Mouse (Mus musculus): ENCODE data around the gene Med16. TPM values are rescaled to one million over a fixed set of nuclear protein-coding genes. Genes with fewer than 3 reads are reported as not detected.
"Not testable (repeated sequence)": the region's sequence is repeated elsewhere in the genome, so short reads cannot be mapped to it uniquely, and the experiment has no call there.

The Med16 gene
- polyA plus RNA-seq, 1 experiment: 103 TPM

DNA sequence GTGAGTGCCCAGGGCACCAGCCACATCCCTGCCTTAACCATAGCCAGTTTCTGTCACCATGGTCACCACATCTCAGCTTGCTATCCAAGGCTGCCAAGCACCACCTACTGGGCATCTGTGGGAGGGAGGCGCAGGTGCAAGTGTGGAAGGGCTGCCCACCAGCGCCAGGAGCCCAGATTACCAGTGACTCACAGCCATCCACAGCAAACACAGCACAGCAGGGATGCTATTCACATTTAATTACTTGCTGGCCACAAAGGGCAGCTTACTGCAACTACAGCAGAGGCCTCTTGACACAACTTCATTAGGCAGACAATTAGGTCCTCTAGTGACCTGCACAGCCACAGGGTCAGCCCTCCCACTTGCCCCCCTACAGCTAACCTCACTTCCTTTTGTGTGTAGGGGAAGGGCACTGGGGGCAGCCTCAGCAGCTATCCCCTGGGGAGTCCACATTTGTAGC lies 7.7 kb downstream of the Med16 start:
- DNase-seq: no peak
- Histone ChIP-seq H3K4me3 (ENCODE audit: control insufficient read depth, insufficient read depth, low read length) (no peak overlapping the region), H3K4me1 (replicated peaks; ENCODE audit: control insufficient read depth, insufficient read depth, low read length) (no peaks in the 10 kb centered on the region; the same call in 1 of the 2 replicates), H3K27ac (ENCODE audit: control insufficient read depth, insufficient read depth, low read length) (no peak overlapping the region), H3K36me3 (ENCODE audit: control insufficient read depth, insufficient read depth, low read length) (no peaks in the 10 kb centered on the region), H3K27me3 (ENCODE audit: control insufficient read depth, insufficient read depth, low read length) (no peaks in the 10 kb centered on the region)
- TF ChIP-seq POLR2A (IDR thresholded peaks at IDR 0.05; ENCODE audit: control insufficient read depth, extremely low read depth, insufficient read depth, low read length, poor library complexity): no peak
- WGBS: 85% methylated on average over 2 of the region's 2 CpGs

DNA sequence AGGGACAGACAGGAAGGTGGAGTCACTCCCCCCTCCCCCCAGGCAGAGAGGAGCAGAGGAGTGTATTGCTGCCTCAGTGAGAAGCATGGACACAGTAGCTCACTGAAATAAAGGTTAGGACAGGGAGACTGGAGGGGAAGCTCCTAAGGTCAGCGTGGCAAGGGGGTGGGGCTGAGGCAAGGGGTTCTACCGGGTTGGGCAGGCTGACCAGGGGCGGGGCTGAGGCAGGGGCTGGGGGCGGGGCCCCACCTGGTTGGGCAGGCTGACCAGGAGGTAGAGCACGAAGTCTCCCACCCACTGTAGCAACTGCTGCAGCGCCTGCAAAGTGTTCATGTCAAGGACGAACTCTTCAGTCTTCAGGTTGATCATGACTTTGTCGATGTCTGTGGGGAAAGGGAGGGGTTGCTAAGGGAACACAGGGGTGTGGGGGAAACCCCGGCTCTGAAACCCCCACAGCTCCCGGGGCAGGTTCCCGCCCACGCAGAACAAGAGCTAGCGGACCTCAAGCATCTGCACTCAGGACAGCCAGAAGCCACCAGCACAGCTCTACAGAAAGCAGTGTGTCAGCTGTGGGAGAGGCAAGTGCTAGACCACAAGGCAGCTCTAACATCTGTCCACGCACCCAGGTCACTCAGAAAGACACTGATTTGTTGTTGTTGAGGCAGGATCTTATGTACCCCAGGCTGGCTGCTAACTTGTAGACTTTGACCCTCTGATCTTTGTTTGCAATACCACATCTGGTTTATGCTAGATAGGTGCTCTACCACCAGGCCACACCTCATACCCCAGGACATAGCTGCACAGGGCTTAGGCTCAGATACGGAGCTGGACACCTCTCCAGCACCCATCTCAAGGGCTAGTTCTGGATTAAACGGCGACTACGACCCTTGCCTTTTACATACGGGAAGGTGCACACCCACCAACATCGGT lies 11.1 kb downstream of the Med16 start:
- Histone ChIP-seq H3K36me3 (ENCODE audit: control insufficient read depth, insufficient read depth, low read length) (no peaks in the 10 kb centered on the region), H3K4me3 (ENCODE audit: control insufficient read depth, insufficient read depth, low read length) (no peak overlapping the region), H3K27me3 (ENCODE audit: control insufficient read depth, insufficient read depth, low read length) (no peaks in the 10 kb centered on the region), H3K27ac (ENCODE audit: control insufficient read depth, insufficient read depth, low read length) (no peak overlapping the region), H3K4me1 (replicated peaks; ENCODE audit: control insufficient read depth, insufficient read depth, low read length) (no peaks in the 10 kb centered on the region; the same call in 1 of the 2 replicates)
- DNase-seq: no peak
- 73% methylated on average over 20 of the region's 20 CpGs for WGBS
- TF ChIP-seq POLR2A (IDR thresholded peaks at IDR 0.05; ENCODE audit: control insufficient read depth, extremely low read depth, insufficient read depth, low read length, poor library complexity) (no peak), CTCF (IDR thresholded peaks at IDR 0.05; ENCODE audit: borderline replicate concordance, control insufficient read depth, extremely low read depth, insufficient read depth, low read length, poor library complexity) (no peak)

DNA sequence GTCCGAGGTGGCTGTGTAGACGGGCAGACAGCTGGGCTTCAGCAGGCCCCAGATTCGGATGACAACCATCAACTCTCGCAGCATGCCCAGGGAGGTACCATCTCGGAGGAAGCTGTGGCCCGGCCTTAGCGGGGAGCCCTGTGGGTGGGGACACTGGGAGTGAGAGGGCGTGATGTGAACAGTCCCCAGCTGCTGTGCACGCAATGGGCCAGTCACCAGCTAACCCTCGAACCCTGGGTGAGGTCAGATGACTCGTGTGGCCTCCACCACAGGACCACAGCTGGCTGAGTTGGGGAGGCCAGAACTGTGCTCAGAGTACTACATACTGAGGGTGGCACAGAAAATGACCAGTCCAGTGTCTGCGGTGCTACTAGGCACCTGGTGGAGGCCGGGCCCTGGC lies 11.9 kb downstream of the Med16 start:
- Histone ChIP-seq H3K4me1 (replicated peaks; ENCODE audit: control insufficient read depth, insufficient read depth, low read length) (no peaks in the 10 kb centered on the region; the same call in 1 of the 2 replicates), H3K36me3 (ENCODE audit: control insufficient read depth, insufficient read depth, low read length) (no peaks in the 10 kb centered on the region)
- DNase-seq: no peak

DNA sequence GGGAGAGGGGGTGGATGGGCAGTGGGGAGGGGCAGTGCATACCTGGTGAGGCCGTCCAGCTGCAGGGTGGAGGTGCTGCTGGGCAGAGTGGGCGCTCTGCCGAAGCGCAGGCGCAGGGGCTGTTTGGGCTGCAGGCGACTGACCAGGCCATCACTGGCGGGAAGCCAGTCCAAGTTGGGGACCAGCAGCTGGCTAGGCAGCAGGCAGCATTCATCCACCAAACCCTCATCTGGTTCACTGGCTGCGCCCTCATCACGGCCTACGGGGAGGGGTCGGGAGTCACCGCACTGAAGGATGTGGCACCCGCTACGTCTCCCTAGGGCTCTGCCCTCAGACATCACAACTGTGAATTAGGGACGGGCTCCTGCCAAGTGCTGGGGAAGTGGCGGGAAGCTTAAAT lies 12.4 kb downstream of the Med16 start:
- no peak for TF ChIP-seq CTCF (IDR thresholded peaks at IDR 0.05; ENCODE audit: borderline replicate concordance, control insufficient read depth, extremely low read depth, insufficient read depth, low read length, poor library complexity)
- TF ChIP-seq POLR2A (IDR thresholded peaks at IDR 0.05; ENCODE audit: control insufficient read depth, extremely low read depth, insufficient read depth, low read length, poor library complexity): no peak
- DNase-seq: no peak
- 93% methylated on average over 16 of the region's 16 CpGs for WGBS
- H3K36me3 ChIP-seq (ENCODE audit: control insufficient read depth, insufficient read depth, low read length): no peaks in the 10 kb centered on the region
- H3K4me3 ChIP-seq (ENCODE audit: control insufficient read depth, insufficient read depth, low read length): no peak overlapping the region
- no peak overlapping the region for H3K27ac ChIP-seq (ENCODE audit: control insufficient read depth, insufficient read depth, low read length)
- no peaks in the 10 kb centered on the region for H3K27me3 ChIP-seq (ENCODE audit: control insufficient read depth, insufficient read depth, low read length)
- no peaks in the 10 kb centered on the region; the same call in 1 of the 2 replicates for H3K4me1 ChIP-seq (replicated peaks; ENCODE audit: control insufficient read depth, insufficient read depth, low read length)

More for the DNA sequence above, 11.9 kb downstream of the Med16 start:
- 80% methylated on average over 13 of the region's 13 CpGs for WGBS
- Histone ChIP-seq H3K27me3 (ENCODE audit: control insufficient read depth, insufficient read depth, low read length) (no peaks in the 10 kb centered on the region), H3K4me3 (ENCODE audit: control insufficient read depth, insufficient read depth, low read length) (no peak overlapping the region), H3K27ac (ENCODE audit: control insufficient read depth, insufficient read depth, low read length) (no peak overlapping the region)
- no peak for TF ChIP-seq CTCF (IDR thresholded peaks at IDR 0.05; ENCODE audit: borderline replicate concordance, control insufficient read depth, extremely low read depth, insufficient read depth, low read length, poor library complexity)

DNA sequence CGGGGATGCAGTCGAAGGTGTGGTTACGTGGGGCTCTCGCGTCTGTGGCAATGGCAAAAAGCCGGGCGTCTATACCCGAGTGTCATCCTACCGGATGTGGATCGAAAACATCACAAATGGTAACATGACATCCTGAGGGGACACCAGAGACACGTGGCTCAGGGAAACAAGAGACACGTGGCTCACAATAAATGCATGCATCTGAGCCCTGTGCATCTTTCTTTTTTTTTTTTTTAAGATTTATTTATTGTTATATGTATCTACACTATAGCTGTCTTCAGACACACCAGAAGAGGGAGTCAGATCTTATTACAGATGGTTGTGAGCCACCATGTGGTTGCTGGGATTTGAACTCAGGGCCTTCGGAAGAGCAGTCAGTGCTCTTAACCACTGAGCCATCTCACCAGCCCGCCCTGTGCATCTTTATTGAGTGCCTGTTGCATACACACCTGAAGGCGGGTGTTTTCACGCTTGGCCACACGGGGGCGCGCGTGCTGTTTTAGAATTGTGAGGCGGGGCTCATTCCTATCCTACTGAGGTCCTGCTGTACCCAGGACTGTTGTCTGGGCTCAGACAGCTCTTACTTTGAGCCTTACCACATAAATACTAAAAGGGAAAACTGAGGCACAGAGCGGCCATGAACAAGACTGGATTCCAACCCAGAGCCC lies 16.1 kb downstream of the Med16 start:
- peak; percentile 85 for DNase-seq
- peak; percentile 88 for TF ChIP-seq CTCF (IDR thresholded peaks at IDR 0.05; ENCODE audit: borderline replicate concordance, control insufficient read depth, extremely low read depth, insufficient read depth, low read length, poor library complexity)
- not testable (repeated sequence) for H3K27ac ChIP-seq (ENCODE audit: control insufficient read depth, insufficient read depth, low read length); H3K36me3 ChIP-seq (ENCODE audit: control insufficient read depth, insufficient read depth, low read length); H3K27me3 ChIP-seq (ENCODE audit: control insufficient read depth, insufficient read depth, low read length); H3K4me1 ChIP-seq (replicated peaks; ENCODE audit: control insufficient read depth, insufficient read depth, low read length); H3K4me3 ChIP-seq (ENCODE audit: control insufficient read depth, insufficient read depth, low read length)
- WGBS: 47% methylated on average over 22 of the region's 22 CpGs

DNA sequence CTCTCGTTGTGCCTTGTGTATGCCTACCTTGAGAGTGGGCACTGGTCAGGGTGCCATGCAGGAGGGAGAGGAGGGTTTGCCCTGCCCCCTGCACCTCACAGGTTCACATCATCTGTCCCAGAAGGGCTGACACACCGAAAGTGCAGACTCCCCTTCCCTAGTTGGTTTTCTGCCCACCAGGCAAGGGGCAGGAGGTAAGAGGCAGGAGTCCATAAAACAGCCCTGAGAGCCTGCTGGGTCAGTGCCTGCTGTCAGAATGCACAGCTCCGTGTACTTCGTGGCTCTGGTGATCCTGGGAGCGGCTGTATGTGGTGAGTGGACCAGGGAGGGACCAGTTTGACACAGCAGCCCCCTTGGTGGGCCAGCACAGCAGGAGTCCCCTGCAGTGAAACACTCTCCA lies 18.1 kb downstream of the Med16 start, which contains the start of gene Cfd:
Cfd (plus strand) TSS at position 184 of the 400 bp plus-strand sequence.
- DNase-seq: no peak
- TF ChIP-seq CTCF (IDR thresholded peaks at IDR 0.05; ENCODE audit: borderline replicate concordance, control insufficient read depth, extremely low read depth, insufficient read depth, low read length, poor library complexity): no peak
- TF ChIP-seq POLR2A (IDR thresholded peaks at IDR 0.05; ENCODE audit: control insufficient read depth, extremely low read depth, insufficient read depth, low read length, poor library complexity): no peak
- Histone ChIP-seq H3K27me3 (ENCODE audit: control insufficient read depth, insufficient read depth, low read length) (no peaks in the 10 kb centered on the region), H3K4me3 (ENCODE audit: control insufficient read depth, insufficient read depth, low read length) (no peak within 1 kb of the TSS), H3K27ac (ENCODE audit: control insufficient read depth, insufficient read depth, low read length) (no peak within 1 kb of the TSS), H3K36me3 (ENCODE audit: control insufficient read depth, insufficient read depth, low read length) (no peaks in the 10 kb centered on the region), H3K4me1 (replicated peaks; ENCODE audit: control insufficient read depth, insufficient read depth, low read length) (no peaks in the 10 kb centered on the region)
- 84% methylated on average over 5 of the region's 5 CpGs for WGBS

Data from thymus, adult 2 months (tissue).